Mouse (Mus musculus): ENCODE results near the gene Slc25a35. TPM values are rescaled to one million over a fixed set of nuclear protein-coding genes. Genes with fewer than 3 reads are reported as not detected.
A peak's percentile ranks its signal among the peaks of the same experiment; 100 is the strongest.

The Slc25a35 gene
- polyA plus RNA-seq, 1 experiment = 46.2 TPM

GRCm38 (mm10) chr11:68939451-68940304 is 28.3 kb upstream of the Slc25a35 start:
- peak overlapping the region; percentile 50 for H3K4me3 ChIP-seq (ENCODE audit: insufficient read depth, low read depth, low read length)
- H3K36me3 ChIP-seq (ENCODE audit: control insufficient read depth, insufficient read depth, low read length) = no peaks in the 10 kb centered on the region
- H3K27ac ChIP-seq (ENCODE audit: insufficient read depth, low read depth, low read length) = peak overlapping the region; percentile 97
- peaks cover 13% of the 10 kb centered on the region for H3K4me1 ChIP-seq (ENCODE audit: control insufficient read depth, insufficient read depth, low read length)
- TF ChIP-seq POLR2A (IDR thresholded peaks at IDR 0.05; ENCODE audit: low read depth, low read length) (peak; percentile 65), CTCF (conservative IDR thresholded peaks at IDR 0.05; ENCODE audit: insufficient read depth, insufficient read length, low read depth, low read length) (no peak)
- peak; percentile 97 for DNase-seq
- no peaks in the 10 kb centered on the region for H3K27me3 ChIP-seq (replicated peaks; ENCODE audit: control insufficient read depth, insufficient read depth, low read length)
- WGBS = 1% methylated on average over 16 of the region's 16 CpGs

DNA sequence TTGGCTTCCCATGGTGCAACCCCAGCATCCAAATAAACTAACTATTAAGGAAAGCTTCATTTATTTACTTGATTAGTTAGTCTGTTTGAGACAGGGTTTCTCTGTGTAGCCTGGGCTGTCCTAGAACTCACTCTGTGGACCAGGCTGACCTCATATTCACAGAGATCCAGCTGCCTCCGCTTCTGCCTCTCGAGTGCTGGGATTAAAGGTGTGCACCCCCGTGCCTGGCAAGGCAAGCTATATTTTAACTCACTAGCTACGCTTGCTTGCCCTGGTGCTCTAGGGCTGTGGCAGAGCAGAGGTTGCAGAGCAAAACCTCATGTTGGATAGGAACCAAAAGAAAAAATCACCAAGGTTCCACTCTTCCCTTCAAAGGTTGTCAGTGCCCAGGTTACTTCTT is 27.4 kb upstream of the Slc25a35 start:
- 17% methylated on average over 4 of the region's 4 CpGs for WGBS
- Histone ChIP-seq H3K27ac (ENCODE audit: insufficient read depth, low read depth, low read length) (peak overlapping the region; percentile 81), H3K4me3 (ENCODE audit: insufficient read depth, low read depth, low read length) (peak overlapping the region; percentile 38), H3K4me1 (ENCODE audit: control insufficient read depth, insufficient read depth, low read length) (peaks cover 13% of the 10 kb centered on the region), H3K36me3 (ENCODE audit: control insufficient read depth, insufficient read depth, low read length) (no peaks in the 10 kb centered on the region), H3K27me3 (replicated peaks; ENCODE audit: control insufficient read depth, insufficient read depth, low read length) (no peaks in the 10 kb centered on the region)
- peak; percentile 93 for DNase-seq
- TF ChIP-seq POLR2A (IDR thresholded peaks at IDR 0.05; ENCODE audit: low read depth, low read length) = peak; percentile 77
- no peak for TF ChIP-seq CTCF (conservative IDR thresholded peaks at IDR 0.05; ENCODE audit: insufficient read depth, insufficient read length, low read depth, low read length)

GRCm38 (mm10) chr11:68942731-68943130 is 25.2 kb upstream of the Slc25a35 start:
- no peak for TF ChIP-seq POLR2A (IDR thresholded peaks at IDR 0.05; ENCODE audit: low read depth, low read length)
- TF ChIP-seq CTCF (conservative IDR thresholded peaks at IDR 0.05; ENCODE audit: insufficient read depth, insufficient read length, low read depth, low read length) = no peak

DNA sequence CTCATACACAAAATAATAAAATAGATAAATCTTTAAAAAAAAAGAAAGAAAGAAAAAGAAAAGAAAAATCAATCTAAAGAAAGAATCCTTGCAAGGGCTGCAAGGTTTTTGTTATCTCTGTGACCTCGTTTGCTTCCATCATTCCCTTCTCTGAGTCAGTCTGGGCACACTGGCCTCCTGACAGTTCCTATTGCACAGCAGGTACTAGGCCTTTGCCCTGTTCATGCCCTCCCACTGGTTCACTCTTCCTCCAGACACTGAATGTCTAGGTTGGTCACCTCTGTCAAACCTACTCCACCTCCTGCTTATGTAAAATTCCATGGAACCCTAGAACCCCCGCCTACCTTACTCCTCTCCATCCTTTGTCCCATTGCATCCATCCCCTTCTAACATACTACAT is 22.7 kb upstream of the Slc25a35 start:
- no peak for DNase-seq
- no peaks in the 10 kb centered on the region for H3K36me3 ChIP-seq (ENCODE audit: control insufficient read depth, insufficient read depth, low read length)
- 79% methylated on average over 2 of the region's 2 CpGs for WGBS
- no peak overlapping the region for H3K4me3 ChIP-seq (ENCODE audit: insufficient read depth, low read depth, low read length)
- peaks cover 13% of the 10 kb centered on the region for H3K4me1 ChIP-seq (ENCODE audit: control insufficient read depth, insufficient read depth, low read length)
- H3K27me3 ChIP-seq (replicated peaks; ENCODE audit: control insufficient read depth, insufficient read depth, low read length) = no peaks in the 10 kb centered on the region
- no peak for TF ChIP-seq POLR2A (IDR thresholded peaks at IDR 0.05; ENCODE audit: low read depth, low read length)
- TF ChIP-seq CTCF (conservative IDR thresholded peaks at IDR 0.05; ENCODE audit: insufficient read depth, insufficient read length, low read depth, low read length) = no peak
- H3K27ac ChIP-seq (ENCODE audit: insufficient read depth, low read depth, low read length) = no peak overlapping the region

More at GRCm38 (mm10) chr11:68942731-68943130, 25.2 kb upstream of the Slc25a35 start:
- Histone ChIP-seq H3K4me3 (ENCODE audit: insufficient read depth, low read depth, low read length) (no peak overlapping the region), H3K36me3 (ENCODE audit: control insufficient read depth, insufficient read depth, low read length) (no peaks in the 10 kb centered on the region), H3K27me3 (replicated peaks; ENCODE audit: control insufficient read depth, insufficient read depth, low read length) (no peaks in the 10 kb centered on the region), H3K27ac (ENCODE audit: insufficient read depth, low read depth, low read length) (peak overlapping the region; percentile 7; the same call in 1 of the 2 replicates), H3K4me1 (ENCODE audit: control insufficient read depth, insufficient read depth, low read length) (peaks cover 13% of the 10 kb centered on the region)
- 64% methylated on average over 8 of the region's 8 CpGs for WGBS
- peak; percentile 79 for DNase-seq

DNA sequence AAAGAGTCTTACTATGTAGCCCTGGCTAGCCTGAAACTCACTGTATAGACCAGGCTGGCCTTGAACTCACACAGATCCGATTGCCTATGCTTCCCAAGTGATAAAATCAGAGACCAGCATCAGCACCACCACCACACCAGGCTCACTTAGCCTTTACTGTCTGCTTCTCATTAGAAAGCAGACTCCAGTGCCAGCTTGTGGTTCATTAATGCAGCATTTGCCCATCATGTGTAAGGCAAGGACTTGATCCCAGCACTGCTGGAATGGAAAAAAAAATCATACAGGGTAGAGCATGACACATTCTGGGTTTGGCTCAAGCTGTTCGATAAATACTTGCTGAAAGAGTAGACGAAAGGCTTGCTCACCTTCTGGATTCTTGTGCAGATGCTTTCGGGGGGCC is 21.9 kb upstream of the Slc25a35 start:
- H3K36me3 ChIP-seq (ENCODE audit: control insufficient read depth, insufficient read depth, low read length) = no peaks in the 10 kb centered on the region
- 72% methylated on average over 4 of the region's 4 CpGs for WGBS

DNA sequence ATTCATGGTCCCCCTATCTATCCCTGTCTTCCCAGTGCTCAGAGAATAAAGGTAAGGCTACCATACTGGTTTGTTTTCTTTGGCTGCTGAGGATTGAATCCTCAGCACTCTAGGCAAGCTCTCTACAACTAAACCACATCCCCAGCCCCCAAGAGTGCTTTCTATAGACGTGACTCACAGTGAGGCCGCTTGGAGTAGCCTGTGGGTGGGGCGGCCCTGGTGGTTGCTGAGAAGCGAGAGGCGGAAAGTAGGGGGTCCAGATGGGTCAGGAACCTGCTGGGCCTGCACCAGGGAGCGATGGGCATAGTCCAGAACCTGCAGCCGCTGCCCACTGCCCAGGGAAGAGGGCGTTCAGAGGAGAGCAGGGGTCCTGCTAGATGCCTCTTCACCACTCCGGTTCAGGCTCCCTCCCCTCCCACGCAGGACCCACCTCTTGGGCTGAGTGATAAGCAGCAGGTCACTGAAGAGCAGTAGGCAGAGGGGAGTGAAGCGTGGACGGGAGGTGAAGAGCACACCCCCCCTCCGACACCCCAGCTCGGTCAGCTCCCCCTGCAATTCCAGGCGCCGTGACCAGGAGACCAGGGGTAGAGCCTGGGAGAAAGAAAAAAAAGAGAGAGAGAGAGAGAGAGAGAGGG is 21.0 kb upstream of the Slc25a35 start:
- Histone ChIP-seq H3K4me1 (ENCODE audit: control insufficient read depth, insufficient read depth, low read length) (peaks cover 6% of the 10 kb centered on the region; the same call in 1 of the 2 replicates), H3K4me3 (ENCODE audit: insufficient read depth, low read depth, low read length) (no peak overlapping the region), H3K27ac (ENCODE audit: insufficient read depth, low read depth, low read length) (no peak overlapping the region), H3K36me3 (ENCODE audit: control insufficient read depth, insufficient read depth, low read length) (no peaks in the 10 kb centered on the region), H3K27me3 (replicated peaks; ENCODE audit: control insufficient read depth, insufficient read depth, low read length) (no peaks in the 10 kb centered on the region)
- WGBS = 43% methylated on average over 14 of the region's 16 CpGs
- TF ChIP-seq POLR2A (IDR thresholded peaks at IDR 0.05; ENCODE audit: low read depth, low read length) = no peak
- TF ChIP-seq CTCF (conservative IDR thresholded peaks at IDR 0.05; ENCODE audit: insufficient read depth, insufficient read length, low read depth, low read length) = no peak
- DNase-seq = no peak

More for the DNA sequence above, 21.9 kb upstream of the Slc25a35 start:
- Histone ChIP-seq H3K4me3 (ENCODE audit: insufficient read depth, low read depth, low read length) (no peak overlapping the region), H3K4me1 (ENCODE audit: control insufficient read depth, insufficient read depth, low read length) (peaks cover 12% of the 10 kb centered on the region), H3K27ac (ENCODE audit: insufficient read depth, low read depth, low read length) (no peak overlapping the region), H3K27me3 (replicated peaks; ENCODE audit: control insufficient read depth, insufficient read depth, low read length) (no peaks in the 10 kb centered on the region)
- no peak for TF ChIP-seq POLR2A (IDR thresholded peaks at IDR 0.05; ENCODE audit: low read depth, low read length)
- no peak for DNase-seq

GRCm38 (mm10) chr11:68947542-68947993 is 20.4 kb upstream of the Slc25a35 start:
- Histone ChIP-seq H3K4me3 (ENCODE audit: insufficient read depth, low read depth, low read length) (no peak overlapping the region), H3K27ac (ENCODE audit: insufficient read depth, low read depth, low read length) (no peak overlapping the region), H3K27me3 (replicated peaks; ENCODE audit: control insufficient read depth, insufficient read depth, low read length) (no peaks in the 10 kb centered on the region), H3K36me3 (ENCODE audit: control insufficient read depth, insufficient read depth, low read length) (no peaks in the 10 kb centered on the region), H3K4me1 (ENCODE audit: control insufficient read depth, insufficient read depth, low read length) (0 out of 2 replicates have a peak, but pooled peaks cover under 1% of the 10 kb centered on the region)
- no peak for DNase-seq
- WGBS = 34% methylated on average over 12 of the region's 12 CpGs
- TF ChIP-seq CTCF (conservative IDR thresholded peaks at IDR 0.05; ENCODE audit: insufficient read depth, insufficient read length, low read depth, low read length) (no peak), POLR2A (IDR thresholded peaks at IDR 0.05; ENCODE audit: low read depth, low read length) (no peak)
